Comparison of ENCODE assay signal across 20 mouse cellular contexts in the genomic region with DNA sequence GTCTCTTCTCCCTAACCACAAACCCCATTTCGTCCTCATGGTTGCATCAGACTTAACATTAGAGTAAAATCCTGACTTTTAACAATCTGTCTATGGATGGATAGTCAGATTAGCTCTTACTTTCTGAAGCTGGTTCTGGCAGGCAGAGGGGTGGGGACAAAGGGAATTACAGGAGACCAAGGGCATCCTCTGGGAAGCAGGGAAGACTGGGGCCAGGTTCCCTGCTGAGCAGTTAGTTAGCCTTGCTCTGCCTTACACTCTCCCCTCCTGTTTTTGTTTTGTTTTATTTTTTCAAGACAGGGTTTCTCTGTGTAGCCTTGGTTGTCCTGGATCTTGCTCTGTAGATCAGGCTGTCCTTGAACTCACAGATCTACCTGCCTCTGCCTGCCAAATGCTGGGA. TPM values are rescaled to one million over a fixed set of nuclear protein-coding genes. Genes with fewer than 3 reads are reported as not detected.
DNase-seq lines count a peak whose midpoint lies in the region.
"Had no signal": no experiment of that assay in that cellular context is flagged by ENCODE, and none has a peak within 500 bp of the region (broad histone marks: within the 10 kb centered on the region; RNA-seq: fewer than 3 reads in every experiment).

No protein-coding gene starts in this region.

- intact Hi-C loops in gastrocnemius, postnatal 14 days (cut with DNase I; ENCODE audit: low total_unique reads) = no loop called here

- peak; percentile 79 for DNase-seq in ES-CJ7 (ENCODE audit: low read depth, low spot score)
- peak; percentile 55 for DNase-seq in R1 (ENCODE audit: low read depth, low spot score)
- peak; percentile 78 for DNase-seq in ZHBTc4 (ENCODE audit: low read depth, low spot score)
- no peak for DNase-seq in gastrocnemius, postnatal 14 days
- DNase-seq in lung, postnatal 25 days (ENCODE audit: low spot score) = no peak
- no peak for DNase-seq in right cerebral cortex, adult 2 months (ENCODE audit: low spot score in 2 of 2)
- DNase-seq: adrenal gland, adult 2 months; adrenal gland, adult 8-10 months; adrenal gland, postnatal 10 days; adrenal gland, postnatal 25 days; adrenal gland, postnatal 36 days; B cell, adult 2 months; cerebellum, adult 11 months; cerebellum, adult 11-12 months; cerebellum, adult 18-20 months; cerebellum, adult 2 months; cerebellum, adult 8-10 months; cerebellum, adult 9-10 months had no signal

RNA-seq across cellular contexts. Expression of gene Zap70, which starts 8.4 kb away (rescaled TPM):
- total RNA-seq in gastrocnemius, postnatal 14 days (2021) = under 1 TPM in 1 of 2 experiments, not detected in 1; 0.39 TPM
- total RNA-seq: G1E, MEL had no signal

RNA-seq across cellular contexts. Expression of gene Actr1b, which starts 55.7 kb away (rescaled TPM):
- 100 to 1,000 TPM; 142 to 143 TPM for total RNA-seq in gastrocnemius, postnatal 14 days (2021)

Comparison
In these comparisons a context has a peak if more than half of its experiments do, and no peak if none do; other contexts are left out.
1. DNase-seq: peak in ES-CJ7 (single experiment), R1 (single experiment) and ZHBTc4 (single experiment); none in gastrocnemius, postnatal 14 days (single experiment), lung, postnatal 25 days (single experiment) and right cerebral cortex, adult 2 months (0 of 2).